Mouse (Mus musculus): Measurements from ENCODE around the gene Prl4a1. TPM values are rescaled to one million over a fixed set of nuclear protein-coding genes. Genes with fewer than 3 reads are reported as not detected.
A peak's percentile ranks its signal among the peaks of the same experiment; 100 is the strongest.
"Not testable (repeated sequence)": the region's sequence is repeated elsewhere in the genome, so short reads cannot be mapped to it uniquely, and the experiment has no call there.

Gene Prl4a1
- not detected for total RNA-seq (2021)
- long read RNA-seq, experiment 1: 0 reads
- long read RNA-seq, experiment 2: 0 reads

DNA sequence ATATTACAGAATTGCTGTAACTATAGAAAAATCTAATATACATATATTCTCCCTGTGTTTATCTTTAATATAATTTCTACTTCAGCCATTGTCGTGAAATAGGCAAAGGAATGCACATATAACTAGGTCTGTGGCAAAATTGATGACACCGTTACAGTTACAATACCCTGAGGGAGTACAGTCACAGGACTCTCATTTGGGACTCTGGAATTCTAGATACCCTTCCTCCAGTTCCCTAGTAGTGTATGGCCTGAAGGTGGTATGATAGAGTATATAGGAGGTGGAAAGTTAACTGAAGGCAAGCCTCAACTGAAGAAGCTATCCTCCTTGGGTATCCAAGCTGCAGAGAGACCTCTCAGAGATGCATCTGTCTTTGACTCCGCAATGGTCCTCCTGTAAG is at the start of gene Prl4a1:
Gene Prl4a1, plus strand, starts transcription at position 301 of the 400 bp plus-strand sequence.
- DNase-seq (ENCODE audit: low spot score in 2 of 2): no peak
- no peak for TF ChIP-seq CTCF (conservative IDR thresholded peaks at IDR 0.05)
- H3K27ac ChIP-seq: no peak within 1 kb of the TSS
- H3K4me3 ChIP-seq: no peak within 1 kb of the TSS

DNA sequence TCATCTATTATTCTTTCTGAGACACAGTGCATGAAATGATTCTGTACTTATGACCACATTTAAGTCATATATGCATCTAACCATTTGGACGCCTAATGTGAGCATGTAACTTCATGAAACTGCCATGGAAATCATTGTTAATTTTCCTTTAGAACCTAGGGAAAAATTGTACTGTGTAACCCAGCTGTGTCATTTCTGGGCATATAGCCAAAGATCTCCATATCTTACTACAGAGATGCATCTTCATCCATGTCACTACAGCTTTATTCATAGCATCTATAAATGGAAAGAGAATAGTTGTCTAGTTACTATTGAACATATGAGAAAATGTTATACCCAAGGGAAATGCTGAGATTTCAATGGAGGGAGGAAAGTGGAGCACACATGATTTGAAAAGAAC is 43.1 kb upstream of the Prl4a1 start:
- Histone ChIP-seq H3K27ac (no peak overlapping the region), H3K4me3 (no peak overlapping the region)
- no peak for TF ChIP-seq CTCF (conservative IDR thresholded peaks at IDR 0.05)
- DNase-seq (ENCODE audit: low spot score in 2 of 2): no peak

DNA sequence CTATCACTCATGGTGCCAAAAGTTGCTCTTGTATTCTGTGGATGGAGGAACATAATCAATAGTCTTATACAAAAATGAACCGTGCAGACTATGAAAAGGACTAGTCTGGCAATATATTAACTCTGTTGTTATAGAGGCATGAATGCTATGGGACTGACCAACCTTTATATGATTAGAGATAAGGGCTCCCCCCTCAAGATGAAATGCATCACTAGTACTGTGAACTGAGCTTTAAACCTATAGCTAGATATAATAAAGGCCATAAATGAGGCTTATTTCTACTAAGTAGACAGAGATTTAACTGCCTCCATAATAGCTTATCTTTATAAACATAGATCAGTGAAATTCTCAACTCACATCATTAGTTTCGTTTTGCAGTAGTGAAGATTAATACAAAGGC is 41.7 kb upstream of the Prl4a1 start:
- DNase-seq (ENCODE audit: low spot score in 2 of 2); H3K4me3 ChIP-seq; H3K27ac ChIP-seq: not testable (repeated sequence)

DNA sequence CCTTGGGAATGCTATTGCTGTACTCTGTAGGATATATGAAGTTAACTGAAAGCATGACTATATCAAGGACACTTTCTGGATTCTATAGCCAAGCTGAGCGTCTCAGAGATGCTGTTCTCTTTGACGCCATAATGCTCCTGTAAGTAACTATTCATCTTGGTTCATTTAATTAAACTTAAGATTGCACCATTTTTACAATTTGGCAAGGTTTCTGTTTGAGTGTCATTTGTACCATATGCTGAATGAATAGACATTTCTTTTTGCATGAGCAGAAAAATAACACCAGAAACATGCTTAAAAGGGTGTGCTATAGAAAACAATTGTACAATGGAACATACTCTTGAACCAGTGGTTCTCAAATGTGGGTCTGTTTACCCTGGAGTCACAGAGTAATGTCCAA is 38.4 kb upstream of the Prl4a1 start:
- no peak overlapping the region for H3K4me3 ChIP-seq
- DNase-seq (ENCODE audit: low spot score in 2 of 2): peak in 1 of 2 experiments; percentile 14
- no peak overlapping the region for H3K27ac ChIP-seq
- TF ChIP-seq CTCF (conservative IDR thresholded peaks at IDR 0.05): no peak

DNA sequence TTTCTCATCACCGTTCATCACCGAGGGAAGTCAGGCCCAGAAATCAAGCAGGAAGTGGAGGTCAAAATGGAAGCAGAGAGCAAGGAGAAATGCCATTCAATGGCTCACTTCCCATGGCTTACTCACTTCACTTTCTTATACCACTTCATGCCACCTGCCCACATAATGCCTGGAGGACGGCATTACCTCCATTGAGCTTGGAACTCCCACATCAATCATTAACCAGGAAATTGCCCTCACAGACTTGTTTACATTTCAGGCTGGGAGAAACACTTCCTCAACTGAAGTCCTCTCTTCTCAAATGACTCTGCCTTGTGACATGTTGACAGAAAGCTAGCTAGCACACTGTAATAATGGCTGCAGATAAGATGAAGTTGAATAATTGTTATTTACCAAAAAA is 19.5 kb upstream of the Prl4a1 start:
- DNase-seq (ENCODE audit: low spot score in 2 of 2); H3K27ac ChIP-seq; H3K4me3 ChIP-seq: not testable (repeated sequence)

DNA sequence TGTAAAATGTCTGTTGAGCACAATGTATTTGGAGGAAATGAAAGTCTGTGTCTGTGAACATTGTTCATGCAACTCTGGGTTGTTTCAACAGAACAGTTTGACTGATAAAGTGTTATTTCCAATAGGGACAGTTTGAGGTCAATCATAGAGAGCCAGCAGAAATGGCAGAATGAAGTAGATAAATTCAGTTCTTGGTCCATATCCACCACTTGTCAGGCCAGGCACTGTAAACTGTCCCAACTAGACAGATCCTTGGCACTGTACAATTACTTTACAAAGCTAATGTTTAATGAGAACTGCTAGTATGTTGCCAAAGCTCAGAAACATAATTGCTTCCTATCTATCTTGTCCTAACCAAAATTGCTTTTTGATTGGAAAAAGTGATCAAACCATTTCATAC is 13.3 kb downstream of the Prl4a1 start:
- no peak for TF ChIP-seq CTCF (conservative IDR thresholded peaks at IDR 0.05)
- Histone ChIP-seq H3K4me3 (no peak overlapping the region), H3K27ac (no peak overlapping the region)
- no peak for DNase-seq (ENCODE audit: low spot score in 2 of 2)

DNA sequence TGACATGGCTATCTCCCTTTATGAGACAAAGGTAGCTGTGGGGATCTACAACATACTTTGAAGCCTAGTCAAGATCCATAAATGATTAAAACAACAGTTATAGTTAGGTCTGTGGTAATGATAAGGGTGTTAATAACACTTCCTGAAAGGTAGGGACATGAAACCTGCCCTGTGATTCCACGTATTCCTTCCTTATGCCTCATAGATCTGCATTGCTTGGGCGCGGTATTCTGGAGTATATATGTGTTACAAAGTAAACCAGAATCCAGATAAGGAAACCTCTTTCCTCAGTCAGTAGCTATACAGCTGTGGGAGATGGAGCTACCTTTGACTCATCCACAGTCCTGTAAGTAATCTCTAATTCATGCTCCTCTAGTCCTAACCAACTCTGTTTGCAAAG is 53.3 kb downstream of the Prl4a1 start:
- H3K4me3 ChIP-seq: no peak overlapping the region
- DNase-seq (ENCODE audit: low spot score in 2 of 2): no peak
- no peak for TF ChIP-seq CTCF (conservative IDR thresholded peaks at IDR 0.05)
- no peak overlapping the region for H3K27ac ChIP-seq

Other genes with a start within 250 kb of the Prl4a1 start
- not detected for gene Prl7c1, start 235.4 kb upstream of the Prl4a1 start, total RNA-seq (2021)
- not detected for gene Prl2a1, start 214.6 kb upstream of the Prl4a1 start, total RNA-seq (2021)
- gene Prl2c1, start 166.9 kb upstream of the Prl4a1 start, total RNA-seq (2021): not detected
- not detected for gene Prl5a1, start 126.3 kb downstream of the Prl4a1 start, total RNA-seq (2021)
- 10 to 100 TPM; 54.2 to 70.9 TPM for gene Gm11361, start 241.3 kb downstream of the Prl4a1 start, total RNA-seq (2021)

All from layer of hippocampus, adult 2 months (tissue).